In genomic region chr11:78782326-78782725, GRCm38 (mm10) we compare ENCODE assay signal across 14 mouse cellular contexts.
"Had no signal": no experiment of that assay in that cellular context is flagged by ENCODE, and none has a peak within 500 bp of the region (broad histone marks: within the 10 kb centered on the region; RNA-seq: fewer than 3 reads in every experiment).

No protein-coding gene starts in this region.

- H3K4me1 ChIP-seq: liver, embryonic 15.5 days had no signal

- H3K27me3 ChIP-seq: kidney, embryonic 15.5 days; liver, embryonic 15.5 days; neural tube, embryonic 13.5 days had no signal

- ATAC-seq: intestine, embryonic 16.5 days; lung, postnatal 0 days; midbrain, embryonic 13.5 days had no signal

- H3K27ac ChIP-seq: kidney, embryonic 15.5 days; left cerebral cortex, adult 2 months; limb, embryonic 10.5 days; liver, embryonic 15.5 days; midbrain, embryonic 13.5 days; neural tube, embryonic 13.5 days; stomach, postnatal 0 days had no signal

- H3K4me2 ChIP-seq: kidney, embryonic 15.5 days; liver, embryonic 11.5 days; liver, embryonic 15.5 days; midbrain, embryonic 13.5 days; neural tube, embryonic 13.5 days had no signal

- H3K9me3 ChIP-seq: kidney, embryonic 15.5 days; limb, embryonic 10.5 days; liver, embryonic 15.5 days; midbrain, embryonic 13.5 days; neural tube, embryonic 13.5 days had no signal

- H3K9ac ChIP-seq: kidney, embryonic 15.5 days; liver, embryonic 15.5 days; neural tube, embryonic 13.5 days had no signal

- H3K4me3 ChIP-seq: kidney, embryonic 15.5 days; left cerebral cortex, adult 2 months; limb, embryonic 10.5 days; liver, embryonic 15.5 days; midbrain, embryonic 13.5 days; neural tube, embryonic 13.5 days had no signal

- DNase-seq: kidney, adult 2 months; kidney, postnatal 14 days; lung, adult 2 months; lung, postnatal 36 days had no signal

- H3K36me3 ChIP-seq: kidney, embryonic 15.5 days; limb, embryonic 10.5 days; liver, embryonic 15.5 days; midbrain, embryonic 13.5 days; neural tube, embryonic 13.5 days had no signal
